Mouse (Mus musculus): ENCODE measurements around the gene Atp5j2. TPM values are rescaled to one million over a fixed set of nuclear protein-coding genes. Genes with fewer than 3 reads are reported as not detected.

Atp5j2 gene
- polyA plus RNA-seq, 1 experiment from 2014 or later, result 651 TPM

Other genes with a start within 250 kb of the Atp5j2 start
- gene Smurf1, start 226.2 kb downstream of the Atp5j2 start, polyA plus RNA-seq (2015; fragmentation: Nextera tagmentation; extraction: Ambion mirVana), result 7.7 and 10.0 TPM in 2 replicates
- gene Gm4871, start 159.3 kb downstream of the Atp5j2 start, polyA plus RNA-seq (2015; fragmentation: Nextera tagmentation; extraction: Ambion mirVana), result not detected in 2 replicates
- 0.22 TPM in 1 of 2 replicates, not detected in the other for gene 1700018F24Rik, start 149.1 kb downstream of the Atp5j2 start, polyA plus RNA-seq (2015; fragmentation: Nextera tagmentation; extraction: Ambion mirVana)
- 148 and 153 TPM in 2 replicates for gene Arpc1a, start 108.2 kb downstream of the Atp5j2 start, polyA plus RNA-seq (2015; fragmentation: Nextera tagmentation; extraction: Ambion mirVana)
- gene Kpna7, start 108.0 kb downstream of the Atp5j2 start, polyA plus RNA-seq (2015; fragmentation: Nextera tagmentation; extraction: Ambion mirVana), result 0.05 and 0.20 TPM in 2 replicates
- 563 and 603 TPM in 2 replicates for gene Arpc1b, start 77.8 kb downstream of the Atp5j2 start, polyA plus RNA-seq (2015; fragmentation: Nextera tagmentation; extraction: Ambion mirVana)
- gene Pdap1, start 51.8 kb downstream of the Atp5j2 start, polyA plus RNA-seq (2015; fragmentation: Nextera tagmentation; extraction: Ambion mirVana), result 66.2 and 73.5 TPM in 2 replicates
- gene Bud31, start 51.7 kb downstream of the Atp5j2 start, polyA plus RNA-seq (2015; fragmentation: Nextera tagmentation; extraction: Ambion mirVana), result 275 and 289 TPM in 2 replicates
- 12.4 and 12.8 TPM in 2 replicates for gene Ptcd1, start 25.0 kb downstream of the Atp5j2 start, polyA plus RNA-seq (2015; fragmentation: Nextera tagmentation; extraction: Ambion mirVana)
- 56.4 and 58.2 TPM in 2 replicates for gene Cpsf4, start 24.8 kb downstream of the Atp5j2 start, polyA plus RNA-seq (2015; fragmentation: Nextera tagmentation; extraction: Ambion mirVana)
- 17.2 and 18.7 TPM in 2 replicates for gene Zkscan14, start 9.8 kb upstream of the Atp5j2 start, polyA plus RNA-seq (2015; fragmentation: Nextera tagmentation; extraction: Ambion mirVana)
- gene Zkscan5, start 12.5 kb upstream of the Atp5j2 start, polyA plus RNA-seq (2015; fragmentation: Nextera tagmentation; extraction: Ambion mirVana), result 7.8 and 8.0 TPM in 2 replicates
- 34.2 and 36.4 TPM in 2 replicates for gene Zfp655, start 39.7 kb upstream of the Atp5j2 start, polyA plus RNA-seq (2015; fragmentation: Nextera tagmentation; extraction: Ambion mirVana)
- gene Zscan25, start 88.4 kb upstream of the Atp5j2 start, polyA plus RNA-seq (2015; fragmentation: Nextera tagmentation; extraction: Ambion mirVana), result 0.56 and 0.63 TPM in 2 replicates
- not detected in 2 replicates for gene Cyp3a57, start 153.2 kb upstream of the Atp5j2 start, polyA plus RNA-seq (2015; fragmentation: Nextera tagmentation; extraction: Ambion mirVana)

Measured in thymus, postnatal 0 days (tissue).